Comparison of ENCODE assay signal across 9 mouse cellular contexts in genomic region chr2:103901457-103901856, GRCm38 (mm10). TPM values are rescaled to one million over a fixed set of nuclear protein-coding genes. Genes with fewer than 3 reads are reported as not detected.
DNase-seq lines count a peak whose midpoint lies in the region; ATAC-seq lines count a peak whose summit lies in the region.
"Had no signal": no experiment of that assay in that cellular context is flagged by ENCODE, and none has a peak within 500 bp of the region (broad histone marks: within the 10 kb centered on the region; RNA-seq: fewer than 3 reads in every experiment).

No protein-coding gene starts in this region.

- H3K27ac ChIP-seq in heart, embryonic 13.5 days (replicated peaks), result peak overlapping the region; percentile 45

- ATAC-seq in megakaryocyte, adult 5-6 weeks (ENCODE audit: poor library complexity, severe bottlenecking), result no peak
- ATAC-seq in heart, embryonic 13.5 days (ENCODE audit: extremely low read depth, insufficient number of reproducible peaks, low FRiP score, low TSS enrichment), result no peak
- ATAC-seq in monocyte, adult 5-6 weeks (replicated peaks; ENCODE audit: insufficient number of reproducible peaks, low FRiP score, low TSS enrichment, poor library complexity, severe bottlenecking), result 0 out of 2 replicates have a peak, but pooled peaks have one; percentile 20
- ATAC-seq: Patski had no signal

- H3K27me3 ChIP-seq in megakaryocyte, embryonic 14.5 days (replicated peaks), result no peaks in the 10 kb centered on the region
- peaks cover 47% of the 10 kb centered on the region for H3K27me3 ChIP-seq in heart, embryonic 13.5 days (replicated peaks)
- H3K27me3 ChIP-seq: Patski had no signal

- DNase-seq in liver, result peak; percentile 34
- no peak for DNase-seq in layer of hippocampus, postnatal 14 days (ENCODE audit: low spot score in 2 of 2)
- DNase-seq in urinary bladder, postnatal 36 days (ENCODE audit: low spot score in 2 of 2), result no peak
- DNase-seq: cerebellum, adult 18-20 months had no signal

- no peaks in the 10 kb centered on the region for H3K36me3 ChIP-seq in megakaryocyte, embryonic 14.5 days (replicated peaks; ENCODE audit: low read length)
- no peaks in the 10 kb centered on the region for H3K36me3 ChIP-seq in heart, embryonic 13.5 days

- H3K9me3 ChIP-seq in megakaryocyte, embryonic 14.5 days, result no peaks in the 10 kb centered on the region
- H3K9me3 ChIP-seq in heart, embryonic 13.5 days, result no peaks in the 10 kb centered on the region; the same call in 1 of the 2 replicates

- H3K9ac ChIP-seq in heart, embryonic 13.5 days, result no peak overlapping the region

- H3K4me1 ChIP-seq in megakaryocyte, embryonic 14.5 days, result peaks cover 97% of the 10 kb centered on the region
- H3K4me1 ChIP-seq in heart, embryonic 13.5 days, result peaks cover 63% of the 10 kb centered on the region

- 61% methylated on average over 1 of the region's 1 CpGs for WGBS in heart, embryonic 13.5 days

- H3K4me2 ChIP-seq in heart, embryonic 13.5 days, result no peak overlapping the region

- peak overlapping the region; percentile 83 for H3K4me3 ChIP-seq in megakaryocyte, embryonic 14.5 days (replicated peaks)
- no peak overlapping the region for H3K4me3 ChIP-seq in heart, embryonic 13.5 days

RNA-seq across cellular contexts. Expression of gene Lmo2, which starts 56.3 kb away (rescaled TPM):
- 436 and 585 TPM in 2 replicates for polyA plus RNA-seq in megakaryocyte, embryonic 14.5 days (2012; ENCODE audit: insufficient read depth, low replicate concordance)
- total RNA-seq in megakaryocyte, adult 5-6 weeks (2015), result 186 and 200 TPM in 2 replicates
- 92.3 and 100 TPM in 2 replicates for total RNA-seq in megakaryocyte, adult 5-6 weeks (2017)
- polyA plus RNA-seq in heart, embryonic 13.5 days (2015; fragmentation: Nextera tagmentation; extraction: Ambion mirVana), result 23.9 and 24.5 TPM in 2 replicates
- 50.1 to 71.8 TPM (median 67.7 TPM) in 3 replicates for total RNA-seq in monocyte, adult 5-6 weeks (2017)
- 10 to 100 TPM; 19.8 to 25.5 TPM for total RNA-seq in layer of hippocampus, postnatal 14 days (2021)
